Mouse (Mus musculus) MEL (cell line): Measurements from ENCODE around the gene Gm11099. TPM values are rescaled to one million over a fixed set of nuclear protein-coding genes. Genes with fewer than 3 reads are reported as not detected.

Source experiments
- DNase-seq: peaks from one replicate; pipeline ENCODE4 v3.0.0; 2011; ENCODE audit warnings: low read depth, low spot score
- H3K27ac ChIP-seq: 2 replicates; pipeline ENCODE4 v1.5.1; 2012; ENCODE audit warnings: low read depth, mild to moderate bottlenecking, control low read depth, low read length, moderate library complexity; ENCODE audit not compliant: control insufficient read depth
- H3K27me3 ChIP-seq, 2 experiments: fragments of 150-350 bp in 1 of 2; sonication (generic) in 1 of 2; 2 replicates each; pipeline ENCODE4 v1.6.1; 2012; ENCODE audit warnings: low read length in 2 of 2, mild to moderate bottlenecking in 2 of 2, improper control_type of control experiment in 1 of 2, moderate library complexity in 1 of 2; ENCODE audit not compliant: insufficient read depth in 2 of 2, control insufficient read depth in 1 of 2
- H3K36me3 ChIP-seq, 2 experiments: 2 replicates each; pipeline ENCODE4 v1.6.1; 2012 to 2014; ENCODE audit warnings: low read length in 2 of 2, improper control_type of control experiment in 1 of 2, inconsistent platforms in 1 of 2, mild to moderate bottlenecking in 1 of 2; ENCODE audit not compliant: insufficient read depth in 2 of 2, control insufficient read depth in 1 of 2
- H3K4me1 ChIP-seq, 2 experiments: fragments of 150-350 bp in 1 of 2; sonication (generic) in 1 of 2; 2 replicates each; pipeline ENCODE4 v1.6.1; 2012; ENCODE audit warnings: low read length in 2 of 2, improper control_type of control experiment in 1 of 2, mild to moderate bottlenecking in 1 of 2; ENCODE audit not compliant: insufficient read depth in 2 of 2, control insufficient read depth in 1 of 2
- H3K4me3 ChIP-seq, 2 experiments: fragments of 150-350 bp in 1 of 2; sonication (generic) in 1 of 2; 2 replicates each; pipeline ENCODE4 v1.5.1; 2012; ENCODE audit warnings: low read depth in 2 of 2, low read length in 2 of 2, mild to moderate bottlenecking in 2 of 2, moderate library complexity in 2 of 2, control low read depth in 1 of 2, improper control_type of control experiment in 1 of 2; ENCODE audit not compliant: control insufficient read depth in 1 of 2, insufficient read depth in 1 of 2
- H3K79me2 ChIP-seq: 2 replicates; pipeline ENCODE4 v1.6.1; 2012; ENCODE audit warnings: mild to moderate bottlenecking, low read length, moderate library complexity; ENCODE audit not compliant: control insufficient read depth, poor library complexity, insufficient read depth
- H3K9ac ChIP-seq: 2 replicates; pipeline ENCODE4 v1.6.1; 2012; ENCODE audit warnings: low read depth, mild to moderate bottlenecking, control low read depth, low read length, moderate library complexity; ENCODE audit not compliant: control insufficient read depth, poor library complexity, severe bottlenecking
- H3K9me3 ChIP-seq: fragments of 150-350 bp; sonication (generic); replicated peaks from 2 replicates; pipeline ENCODE4 v1.6.1; 2012; ENCODE audit warnings: mild to moderate bottlenecking, low read length, improper control_type of control experiment, moderate library complexity; ENCODE audit not compliant: insufficient read depth
- CHD2 ChIP-seq: IDR thresholded peaks from 2 replicates; pipeline ENCODE4 v1.6.1; 2011; ENCODE audit warnings: low read length, improper control_type of control experiment
- ELF1 ChIP-seq: IDR thresholded peaks from 2 replicates; pipeline ENCODE4 v1.6.1; 2014; ENCODE audit warnings: low read depth, mild to moderate bottlenecking, inconsistent platforms, low read length, improper control_type of control experiment, moderate library complexity
- EP300 ChIP-seq, 2 experiments: IDR thresholded peaks; 2 replicates each; pipeline ENCODE4 v1.6.1; 2011; ENCODE audit warnings: improper control_type of control experiment in 2 of 2, low read length in 2 of 2, low read depth in 1 of 2, mild to moderate bottlenecking in 1 of 2
- ETS1 ChIP-seq: IDR thresholded peaks from 2 replicates; pipeline ENCODE4 v1.6.1; 2012; ENCODE audit warnings: low read depth, mild to moderate bottlenecking, inconsistent platforms, low read length, improper control_type of control experiment, moderate library complexity
- HCFC1 ChIP-seq: IDR thresholded peaks from 2 replicates; pipeline ENCODE4 v1.6.1; 2012; ENCODE audit warnings: low read depth, mild to moderate bottlenecking, inconsistent platforms, low read length, improper control_type of control experiment, moderate library complexity
- KAT2A ChIP-seq: conservative IDR thresholded peaks from 2 replicates; pipeline ENCODE4 v1.6.1; 2012; ENCODE audit warnings: low read depth, low read length, improper control_type of control experiment, inconsistent platforms
- MAFK ChIP-seq: IDR thresholded peaks from 2 replicates; pipeline ENCODE4 v1.6.1; 2011; ENCODE audit warnings: low read depth, mild to moderate bottlenecking, low read length, improper control_type of control experiment, borderline replicate concordance
- MAZ ChIP-seq: IDR thresholded peaks from 2 replicates; pipeline ENCODE4 v1.6.1; 2012; ENCODE audit warnings: low read depth, mild to moderate bottlenecking, inconsistent platforms, low read length, improper control_type of control experiment
- MXI1 ChIP-seq: IDR thresholded peaks from 2 replicates; pipeline ENCODE4 v1.6.1; 2011; ENCODE audit warnings: mild to moderate bottlenecking, low read depth, low read length, improper control_type of control experiment
- MYB ChIP-seq: IDR thresholded peaks from 2 replicates; pipeline ENCODE4 v1.6.1; 2011; ENCODE audit warnings: mild to moderate bottlenecking, low read depth, low read length, improper control_type of control experiment
- MYC ChIP-seq: IDR thresholded peaks from 2 replicates; pipeline ENCODE4 v1.6.1; 2011; ENCODE audit warnings: low read depth, mild to moderate bottlenecking, low read length, improper control_type of control experiment, moderate library complexity
- NELFE ChIP-seq: IDR thresholded peaks from 2 replicates; pipeline ENCODE4 v1.6.1; 2011; ENCODE audit warnings: low read depth, low read length, improper control_type of control experiment
- POLR2A ChIP-seq, 2 experiments: IDR thresholded peaks; 2 replicates each; pipeline ENCODE4 v1.6.1; 2011 to 2012; ENCODE audit warnings: low read length in 2 of 2, mild to moderate bottlenecking in 2 of 2, control low read depth in 1 of 2, improper control_type of control experiment in 1 of 2, low read depth in 1 of 2, moderate library complexity in 1 of 2; ENCODE audit not compliant: control insufficient read depth in 1 of 2, insufficient read depth in 1 of 2, poor library complexity in 1 of 2
- POLR2AphosphoS2 ChIP-seq: IDR thresholded peaks from 2 replicates; pipeline ENCODE4 v1.6.1; 2011; ENCODE audit warnings: low read length, improper control_type of control experiment
- POLR2AphosphoS5 ChIP-seq: IDR thresholded peaks from 2 replicates; pipeline ENCODE4 v1.6.1; 2012; ENCODE audit warnings: low read depth, borderline replicate concordance, mild to moderate bottlenecking, inconsistent platforms, low read length, moderate library complexity, mixed read lengths
- RAD21 ChIP-seq: IDR thresholded peaks from 2 replicates; pipeline ENCODE4 v1.6.1; 2011; ENCODE audit warnings: mild to moderate bottlenecking, low read depth, low read length, improper control_type of control experiment
- SMC3 ChIP-seq: IDR thresholded peaks from 2 replicates; pipeline ENCODE4 v1.6.1; 2011; ENCODE audit warnings: low read depth, low read length, improper control_type of control experiment
- USF2 ChIP-seq, 2 experiments: IDR thresholded peaks; 2 replicates each; pipeline ENCODE4 v1.6.1; 2011 to 2012; ENCODE audit warnings: improper control_type of control experiment in 2 of 2, low read length in 2 of 2, borderline replicate concordance in 1 of 2, inconsistent platforms in 1 of 2, low read depth in 1 of 2, mild to moderate bottlenecking in 1 of 2; ENCODE audit not compliant: insufficient read depth in 1 of 2
- ZC3H11A ChIP-seq: IDR thresholded peaks from 2 replicates; pipeline ENCODE4 v1.6.1; 2012; ENCODE audit warnings: low read depth, mild to moderate bottlenecking, inconsistent platforms, low read length, improper control_type of control experiment
- ZMIZ1 ChIP-seq: IDR thresholded peaks from 2 replicates; pipeline ENCODE4 v1.6.1; 2012; ENCODE audit warnings: low read depth, mild to moderate bottlenecking, inconsistent platforms, low read length, improper control_type of control experiment, moderate library complexity
- polyA plus RNA-seq, 2 experiments: library from polyadenylated mRNA; stranded (reverse) in 1 of 2; unstranded in 1 of 2; fragments of >175 nt in 1 of 2; fragments of >200 nt in 1 of 2; gene quantifications; 2 replicates each; pipeline versions ENCODE4 v1.2.1 to v1.2.4; 2012; ENCODE audit warnings: low replicate concordance in 2 of 2, low read depth in 1 of 2; ENCODE audit not compliant: insufficient read length in 2 of 2, insufficient read depth in 1 of 2, missing spikeins in 1 of 2
- total RNA-seq: library from RNA; depleted of rRNA; stranded (reverse); fragments of 300-350 nt; gene quantifications from 2 replicates; pipeline ENCODE4 v1.2.3, GENCODE M21; 2012

The Gm11099 gene
- total and polyA plus RNA-seq, 3 experiments = not detected

DNA sequence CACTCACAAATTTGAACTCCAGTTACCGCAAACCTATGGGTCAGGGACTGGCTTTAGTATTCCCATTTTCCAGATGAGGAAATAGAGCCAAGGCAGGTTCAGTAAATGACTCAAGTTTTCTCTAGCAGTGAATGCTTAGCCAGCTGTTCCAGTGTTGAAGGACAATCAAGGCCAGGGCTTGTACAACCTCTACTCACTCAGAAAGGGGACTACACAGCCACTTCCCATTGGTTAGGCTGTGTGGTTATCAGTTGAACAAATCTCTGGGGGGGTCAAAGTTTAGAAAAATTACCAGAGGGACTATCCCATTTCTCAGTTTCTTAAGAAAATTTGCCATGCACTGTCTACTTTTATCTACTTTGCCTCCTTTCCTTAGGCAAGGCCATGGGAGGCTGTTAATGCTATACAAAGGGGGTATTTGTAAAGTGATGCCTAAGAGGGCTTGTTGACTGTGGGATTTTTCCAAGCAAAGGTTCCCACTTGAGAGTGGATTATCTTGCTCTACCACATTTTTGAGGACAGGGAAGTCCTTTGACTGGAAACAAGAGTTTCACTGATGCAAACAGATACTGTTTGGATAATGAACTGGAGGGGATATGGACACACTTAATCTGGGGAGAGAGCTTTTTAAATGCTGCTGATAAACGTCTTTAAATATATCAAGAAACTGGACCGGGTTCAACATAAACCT, 30.2 kb upstream of the Gm11099 start:
- H3K36me3 ChIP-seq = no peaks in the 10 kb centered on the region
- no peak overlapping the region for H3K27ac ChIP-seq
- DNase-seq = no peak
- no peaks in the 10 kb centered on the region for H3K4me1 ChIP-seq
- no peak for TF ChIP-seq MAFK
- no peak for TF ChIP-seq USF2 (IDR thresholded peaks at IDR 0.05; ENCODE audit: borderline replicate concordance in 1 of 2, insufficient read depth in 1 of 2, low read depth in 1 of 2, low read length in 2 of 2)
- TF ChIP-seq POLR2AphosphoS5 = no peak
- TF ChIP-seq RAD21 = no peak
- TF ChIP-seq KAT2A = no peak
- TF ChIP-seq CHD2 = no peak
- no peak for TF ChIP-seq MYB
- TF ChIP-seq SMC3 = no peak
- no peak for TF ChIP-seq EP300 (IDR thresholded peaks at IDR 0.05; ENCODE audit: low read depth in 1 of 2, low read length in 2 of 2)
- TF ChIP-seq MXI1 = no peak
- TF ChIP-seq ZC3H11A = no peak
- no peak for TF ChIP-seq ELF1
- H3K79me2 ChIP-seq = no peaks in the 10 kb centered on the region
- H3K9ac ChIP-seq = no peak overlapping the region
- no peaks in the 10 kb centered on the region for H3K9me3 ChIP-seq
- H3K4me3 ChIP-seq = no peak overlapping the region
- H3K27me3 ChIP-seq = no peaks in the 10 kb centered on the region

DNA sequence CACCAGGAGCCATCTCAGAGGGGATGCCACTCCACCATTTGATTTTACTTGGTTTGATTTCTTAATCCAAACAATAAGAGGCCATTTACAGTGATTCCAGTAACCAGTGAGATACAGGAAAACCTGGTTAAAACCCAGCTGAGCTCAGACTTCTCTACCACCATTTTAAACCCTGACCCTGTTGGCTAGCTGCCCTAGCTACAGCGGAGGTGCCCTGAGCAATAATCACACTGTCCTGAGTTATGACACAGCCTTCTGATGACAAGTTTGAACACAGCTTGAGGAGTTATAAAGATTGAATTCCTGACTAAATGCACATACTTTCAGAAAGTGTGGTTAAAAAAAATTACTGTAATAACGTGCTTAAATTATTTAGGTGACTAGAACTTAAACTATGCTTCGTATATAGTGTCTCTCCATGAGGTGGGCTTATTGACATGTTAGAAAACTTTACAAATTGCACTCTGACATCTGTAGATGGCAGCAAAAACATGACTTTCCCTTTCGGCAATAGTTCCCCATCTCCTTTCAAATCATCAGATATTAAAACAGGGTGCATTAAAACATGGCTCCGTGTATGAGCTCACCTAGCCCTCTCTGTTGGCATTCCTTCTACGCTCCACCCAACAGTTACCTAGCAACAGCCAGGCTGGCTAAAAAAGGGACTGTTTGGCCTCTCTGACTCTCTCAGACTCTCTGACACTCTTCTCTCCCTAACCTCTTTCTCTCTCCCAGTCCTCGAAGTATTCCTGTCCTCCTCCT, 29.1 kb upstream of the Gm11099 start:
- Histone ChIP-seq H3K27me3 (no peaks in the 10 kb centered on the region), H3K27ac (no peak overlapping the region), H3K79me2 (no peaks in the 10 kb centered on the region), H3K36me3 (no peaks in the 10 kb centered on the region), H3K9ac (no peak overlapping the region), H3K4me3 (no peak overlapping the region), H3K4me1 (no peaks in the 10 kb centered on the region), H3K9me3 (no peaks in the 10 kb centered on the region)
- no peak for DNase-seq
- TF ChIP-seq MAZ = no peak
- TF ChIP-seq ETS1 = no peak
- no peak for TF ChIP-seq ZC3H11A
- no peak for TF ChIP-seq HCFC1
- no peak for TF ChIP-seq POLR2AphosphoS2
- no peak for TF ChIP-seq CHD2
- TF ChIP-seq NELFE = no peak
- no peak for TF ChIP-seq ZMIZ1
- TF ChIP-seq MYC = no peak
- no peak for TF ChIP-seq MXI1
- TF ChIP-seq POLR2A (IDR thresholded peaks at IDR 0.05; ENCODE audit: control insufficient read depth in 1 of 2, insufficient read depth in 1 of 2, low read depth in 1 of 2, low read length in 2 of 2, poor library complexity in 1 of 2) = no peak
